Mouse (Mus musculus) C2C12 (cell line): ENCODE measurements at regions not wholly inside any gene's neighbourhood (a gene's known extent, or its start where the extent isn't known, plus 50 kb on each side); places are given as distances from the start of the nearest gene placed in this dataset.

Experiments
- H3K27me3 ChIP-seq: one replicate; pipeline ENCODE4 v1.6.1; 2011; ENCODE audit not compliant: control insufficient read depth, insufficient read depth, insufficient read length
- H3K36me3 ChIP-seq: one replicate; pipeline ENCODE4 v1.6.1; 2011; ENCODE audit not compliant: control insufficient read depth, insufficient read depth
- H3K4me3 ChIP-seq: one replicate; pipeline ENCODE4 v1.5.1; 2011; ENCODE audit warnings: mild to moderate bottlenecking, control low read depth; ENCODE audit not compliant: poor library complexity, insufficient read depth, severe bottlenecking
- H3K79me2 ChIP-seq: one replicate; pipeline ENCODE4 v1.6.1; 2011; ENCODE audit not compliant: control insufficient read depth, insufficient read depth
- H3K79me3 ChIP-seq: one replicate; pipeline ENCODE4 v1.6.1; 2011; ENCODE audit warnings: low read depth, control low read depth
- H3ac ChIP-seq: one replicate; pipeline ENCODE3; 2011; ENCODE audit warnings: low read depth; ENCODE audit not compliant: control insufficient read depth, insufficient read length
- CEBPB ChIP-seq: IDR thresholded peaks from one replicate; pipeline ENCODE4 v1.6.1; 2011; ENCODE audit warnings: low read depth, mild to moderate bottlenecking, control low read depth, moderate library complexity
- CTCF ChIP-seq: IDR thresholded peaks from one replicate; pipeline ENCODE4 v1.5.1; 2011; ENCODE audit not compliant: control insufficient read depth, insufficient read depth, insufficient read length
- FOSL1 ChIP-seq: IDR thresholded peaks from one replicate; pipeline ENCODE4 v1.8.0; 2011; ENCODE audit warnings: mild to moderate bottlenecking, low read length; ENCODE audit not compliant: poor library complexity, insufficient read depth, severe bottlenecking
- MAX ChIP-seq: IDR thresholded peaks from one replicate; pipeline ENCODE4 v1.6.1; 2011; ENCODE audit warnings: mild to moderate bottlenecking, control low read depth
- MYOD1 ChIP-seq: IDR thresholded peaks from one replicate; pipeline ENCODE4 v1.6.1; 2011; ENCODE audit warnings: low read depth; ENCODE audit not compliant: control insufficient read depth, insufficient read length
- MYOG ChIP-seq: IDR thresholded peaks from one replicate; pipeline ENCODE4 v1.6.1; 2011; ENCODE audit not compliant: control insufficient read depth, insufficient read length; ENCODE audit errors: extremely low read depth
- USF1 ChIP-seq: IDR thresholded peaks from one replicate; pipeline ENCODE4 v1.6.1; 2011; ENCODE audit warnings: low read depth, mild to moderate bottlenecking, control low read depth, moderate library complexity

DNA sequence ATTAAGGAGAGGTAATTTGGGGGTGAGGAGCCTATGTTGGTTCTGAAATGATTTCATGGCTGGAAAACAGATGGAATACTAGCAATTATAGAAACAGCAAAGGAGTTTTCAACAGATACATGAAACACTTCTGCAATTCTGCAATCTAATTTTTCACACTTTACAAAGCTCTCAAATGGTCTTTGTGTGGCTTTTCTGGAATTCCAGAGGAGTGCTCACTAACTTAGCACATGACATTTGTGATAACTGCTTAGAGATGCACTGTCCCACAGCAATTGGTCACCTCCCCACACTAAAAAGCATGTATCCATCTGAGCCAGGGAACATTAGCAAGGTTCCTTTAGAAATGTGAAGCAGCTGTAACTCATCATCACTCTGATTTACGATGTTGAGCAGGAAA lies 560.1 kb downstream of the Cenpc1 start:
- H3ac ChIP-seq: no peak overlapping the region
- no peaks in the 10 kb centered on the region for H3K79me2 ChIP-seq
- no peaks in the 10 kb centered on the region for H3K36me3 ChIP-seq
- no peaks in the 10 kb centered on the region for H3K79me3 ChIP-seq
- TF ChIP-seq USF1 (no peak), CTCF (no peak), CEBPB (no peak), FOSL1 (no peak), MYOD1 (no peak), MYOG (no peak), MAX (no peak)
- H3K27me3 ChIP-seq: no peaks in the 10 kb centered on the region
- H3K4me3 ChIP-seq: no peak overlapping the region

DNA sequence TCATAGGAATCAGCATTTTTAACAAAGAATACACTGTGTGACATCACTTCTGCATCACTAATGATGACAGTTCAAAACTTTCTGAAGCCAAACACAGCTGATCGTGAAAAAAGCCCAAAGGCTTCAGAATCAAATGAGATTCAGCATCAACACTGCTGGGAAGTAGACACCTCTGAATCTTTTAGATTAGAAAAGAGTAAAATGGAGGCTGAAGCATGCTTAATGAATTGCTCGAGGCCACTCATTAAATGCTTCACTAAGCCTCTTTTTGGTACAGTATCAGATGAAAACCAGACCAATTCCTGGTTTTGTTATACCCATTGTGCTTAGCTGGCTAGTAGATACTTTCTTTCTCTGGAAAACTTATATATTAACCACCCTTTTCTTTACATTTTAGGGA lies 568.1 kb downstream of the Cenpc1 start:
- Histone ChIP-seq H3K4me3 (no peak overlapping the region), H3K79me2 (no peaks in the 10 kb centered on the region), H3K27me3 (no peaks in the 10 kb centered on the region), H3K79me3 (no peaks in the 10 kb centered on the region), H3K36me3 (no peaks in the 10 kb centered on the region), H3ac (no peak overlapping the region)
- TF ChIP-seq USF1 (no peak), MAX (no peak), FOSL1 (no peak), MYOD1 (no peak), CEBPB (no peak), CTCF (no peak), MYOG (no peak)

DNA sequence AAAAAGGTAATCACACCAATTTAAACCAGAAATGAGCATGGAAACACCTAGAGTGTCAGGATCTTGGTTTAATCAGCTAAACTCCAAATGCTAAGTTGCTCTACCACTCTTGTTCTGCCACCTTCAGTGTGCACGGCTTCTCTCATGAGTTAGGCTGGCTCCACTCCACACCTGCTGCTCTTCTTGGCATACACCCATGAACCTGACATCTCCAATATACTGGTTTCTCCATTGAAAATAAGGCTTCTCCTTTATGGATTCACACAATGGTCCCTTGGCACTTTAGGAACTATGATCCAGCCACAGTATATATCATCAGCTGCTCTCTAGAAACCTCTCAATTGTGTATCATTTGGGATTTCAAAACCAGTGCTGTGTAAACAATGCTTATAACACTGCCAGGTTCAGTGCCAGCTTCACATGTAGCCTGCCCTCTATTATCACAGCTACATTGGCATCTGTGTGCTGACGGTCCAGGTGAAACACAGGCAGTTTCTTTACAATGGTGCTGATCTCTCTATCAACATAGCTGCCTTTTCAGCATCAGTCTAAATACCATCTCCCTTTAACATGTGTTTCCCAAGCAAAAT lies 579.6 kb downstream of the Cenpc1 start:
- no peaks in the 10 kb centered on the region for H3K27me3 ChIP-seq
- H3K79me2 ChIP-seq: no peaks in the 10 kb centered on the region
- no peak overlapping the region for H3K4me3 ChIP-seq
- H3K36me3 ChIP-seq: no peaks in the 10 kb centered on the region
- H3K79me3 ChIP-seq: no peaks in the 10 kb centered on the region
- H3ac ChIP-seq: no peak overlapping the region
- TF ChIP-seq FOSL1 (no peak), CEBPB (no peak), MYOD1 (no peak), MYOG (no peak), USF1 (no peak), MAX (no peak), CTCF (no peak)

DNA sequence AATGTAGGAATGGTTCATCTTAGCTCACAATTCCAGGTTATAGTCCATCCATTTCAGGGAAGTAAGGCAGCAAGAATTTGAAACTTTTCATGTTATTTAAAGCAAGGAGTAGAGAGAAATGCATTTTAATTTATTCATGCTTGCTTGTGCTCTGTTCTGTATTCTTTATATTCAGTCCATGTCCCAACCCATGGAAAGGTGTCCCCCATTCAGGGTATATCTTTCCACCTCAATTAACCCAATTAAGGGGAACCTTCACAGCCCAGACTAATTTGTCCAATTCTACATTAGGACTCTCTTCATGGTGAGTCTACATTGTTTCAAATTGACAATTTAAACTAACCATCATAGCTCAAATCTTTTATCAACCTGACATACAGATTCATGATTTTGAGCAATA lies 580.2 kb downstream of the Cenpc1 start:
- Histone ChIP-seq H3K79me2 (no peaks in the 10 kb centered on the region), H3K36me3 (no peaks in the 10 kb centered on the region), H3K4me3 (no peak overlapping the region), H3ac (no peak overlapping the region), H3K27me3 (no peaks in the 10 kb centered on the region), H3K79me3 (no peaks in the 10 kb centered on the region)
- no peak for TF ChIP-seq CTCF
- TF ChIP-seq CEBPB: no peak
- no peak for TF ChIP-seq FOSL1
- TF ChIP-seq MYOD1: no peak
- no peak for TF ChIP-seq USF1
- no peak for TF ChIP-seq MYOG
- no peak for TF ChIP-seq MAX

DNA sequence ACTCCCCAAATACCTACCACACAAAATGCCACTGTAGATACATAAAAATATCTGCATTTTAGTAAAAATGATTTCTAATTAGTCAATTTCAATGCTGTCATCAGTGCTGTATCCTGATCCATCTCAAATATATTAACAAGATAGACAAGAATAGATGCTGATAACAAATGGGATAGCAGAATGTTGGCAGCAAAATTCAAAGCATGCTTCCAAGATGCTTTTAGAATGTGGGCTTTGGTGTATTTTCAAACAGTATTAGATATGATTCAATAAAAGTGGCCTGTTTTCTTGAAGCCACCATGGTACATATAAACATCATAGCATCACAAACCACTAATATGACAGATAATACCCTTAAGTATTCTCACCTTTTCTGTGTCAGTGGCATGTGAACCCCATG lies 597.6 kb downstream of the Cenpc1 start:
- Histone ChIP-seq H3K79me2 (no peaks in the 10 kb centered on the region), H3K79me3 (no peaks in the 10 kb centered on the region), H3K4me3 (no peak overlapping the region)

GRCm38 (mm10) chr5:85467151-85467550 lies 598.2 kb downstream of the Cenpc1 start:
- no peaks in the 10 kb centered on the region for H3K36me3 ChIP-seq
- H3K4me3 ChIP-seq: no peak overlapping the region
- H3ac ChIP-seq: no peak overlapping the region
- no peaks in the 10 kb centered on the region for H3K27me3 ChIP-seq
- TF ChIP-seq CTCF (no peak), CEBPB (no peak), MAX (no peak), USF1 (no peak)
- no peaks in the 10 kb centered on the region for H3K79me2 ChIP-seq
- no peaks in the 10 kb centered on the region for H3K79me3 ChIP-seq

More for the DNA sequence above, 597.6 kb downstream of the Cenpc1 start:
- H3K27me3 ChIP-seq: no peaks in the 10 kb centered on the region
- TF ChIP-seq FOSL1 (no peak), CEBPB (no peak), USF1 (no peak), CTCF (no peak), MAX (no peak), MYOG (no peak), MYOD1 (no peak)
- H3K36me3 ChIP-seq: no peaks in the 10 kb centered on the region
- no peak overlapping the region for H3ac ChIP-seq
